Mouse (Mus musculus): ENCODE data around the gene Extl2.
A peak's percentile ranks its signal among the peaks of the same experiment; 100 is the strongest.

- peak; percentile 44 for TF ChIP-seq CTCF (IDR thresholded peaks at IDR 0.05; ENCODE audit: low read depth)
- no peak for TF ChIP-seq EP300 (IDR thresholded peaks at IDR 0.05; ENCODE audit: low read depth)
These were observed 38.7 kb downstream of the Extl2 start for GRCm38 (mm10) chr3:116046000-116046399.
